Mouse (Mus musculus): ENCODE data around the gene Timm13. TPM values are rescaled to one million over a fixed set of nuclear protein-coding genes. Genes with fewer than 3 reads are reported as not detected.

Gene Timm13
- total RNA-seq, 2 experiments from 2014 or later, result 158 to 161 TPM

- DNase-seq (ENCODE audit: extremely low spot score in 1 of 2, low spot score in 2 of 2), result no peak
- intact Hi-C loops (cut with DNase I), result no loop called here
Observed at GRCm38 (mm10) chr10:80934136-80934985, 33.6 kb upstream of the Timm13 start.

GRCm38 (mm10) chr10:80933421-80933979, 32.7 kb upstream of the Timm13 start:
- no peak for DNase-seq (ENCODE audit: extremely low spot score in 1 of 2, low spot score in 2 of 2)
- intact Hi-C loops (cut with DNase I), result no loop called here

GRCm38 (mm10) chr10:80932700-80933420, 32.1 kb upstream of the Timm13 start:
- intact Hi-C loops (cut with DNase I), result no loop called here
- DNase-seq (ENCODE audit: extremely low spot score in 1 of 2, low spot score in 2 of 2), result no peak

GRCm38 (mm10) chr10:80932206-80932605, 31.4 kb upstream of the Timm13 start:
- intact Hi-C loops (cut with DNase I), result no loop called here
- peak in 1 of 2 experiments; percentile 68 for DNase-seq (ENCODE audit: extremely low spot score in 1 of 2, low spot score in 2 of 2)

- peak in 1 of 2 experiments; percentile 70 for DNase-seq (ENCODE audit: extremely low spot score in 1 of 2, low spot score in 2 of 2)
- intact Hi-C loops (cut with DNase I), result no loop called here
Observed at GRCm38 (mm10) chr10:80931695-80932094, 30.9 kb upstream of the Timm13 start.

- DNase-seq (ENCODE audit: extremely low spot score in 1 of 2, low spot score in 2 of 2), result no peak
- intact Hi-C loops (cut with DNase I), result no loop called here
Observed at GRCm38 (mm10) chr10:80931153-80931671, 30.4 kb upstream of the Timm13 start.

GRCm38 (mm10) chr10:80930361-80931152, 29.8 kb upstream of the Timm13 start:
- DNase-seq (ENCODE audit: extremely low spot score in 1 of 2, low spot score in 2 of 2), result peak in 1 of 2 experiments; percentile 73
- intact Hi-C loops (cut with DNase I), result no loop called here

- intact Hi-C loops (cut with DNase I), result loop anchor here (2.0 to 5.0 kb wide), 2 partner anchors 58 to 67 kb away; no protein-coding TSS in a partner anchor
Observed at GRCm38 (mm10) chr10:80929299-80930226, 28.8 kb upstream of the Timm13 start, which contains the start of gene Gadd45b. TSS of gene Gadd45b (plus strand) at chr10:80930073.

GRCm38 (mm10) chr10:80928586-80929298, 28.0 kb upstream of the Timm13 start:
- DNase-seq (ENCODE audit: extremely low spot score in 1 of 2, low spot score in 2 of 2), result peak; percentile 93 to 95
- intact Hi-C loops (cut with DNase I), result loop anchor here (2.0 to 5.0 kb wide), 2 partner anchors 59 to 68 kb away; no protein-coding TSS in a partner anchor

More at GRCm38 (mm10) chr10:80929299-80930226, 28.8 kb upstream of the Timm13 start, which contains the start of gene Gadd45b:
- DNase-seq (ENCODE audit: extremely low spot score in 1 of 2, low spot score in 2 of 2), result peak; percentile 99

- intact Hi-C loops (cut with DNase I), result loop anchor here (5.0 kb wide), 1 partner anchor 62 kb away; no protein-coding TSS in a partner anchor
- no peak for DNase-seq (ENCODE audit: extremely low spot score in 1 of 2, low spot score in 2 of 2)
Observed at GRCm38 (mm10) chr10:80925472-80925871, 24.7 kb upstream of the Timm13 start.

- intact Hi-C loops (cut with DNase I), result no loop called here
- peak in 1 of 2 experiments; percentile 69 for DNase-seq (ENCODE audit: extremely low spot score in 1 of 2, low spot score in 2 of 2)
Observed at GRCm38 (mm10) chr10:80921923-80922322, 21.2 kb upstream of the Timm13 start.

- peak; percentile 72 to 85 for DNase-seq (ENCODE audit: extremely low spot score in 1 of 2, low spot score in 2 of 2)
- intact Hi-C loops (cut with DNase I), result no loop called here
Observed at GRCm38 (mm10) chr10:80917779-80918434, 17.1 kb upstream of the Timm13 start, which contains the start of gene Lmnb2. TSS of gene Lmnb2 (minus strand) at chr10:80918245.

- intact Hi-C loops (cut with DNase I), result no loop called here
- no peak for DNase-seq (ENCODE audit: extremely low spot score in 1 of 2, low spot score in 2 of 2)
Observed at GRCm38 (mm10) chr10:80917336-80917778, 16.6 kb upstream of the Timm13 start.

- intact Hi-C loops (cut with DNase I), result no loop called here
- no peak for DNase-seq (ENCODE audit: extremely low spot score in 1 of 2, low spot score in 2 of 2)
Observed at GRCm38 (mm10) chr10:80915736-80916135, 15.0 kb upstream of the Timm13 start.

GRCm38 (mm10) chr10:80915260-80915659, 14.5 kb upstream of the Timm13 start:
- no peak for DNase-seq (ENCODE audit: extremely low spot score in 1 of 2, low spot score in 2 of 2)
- intact Hi-C loops (cut with DNase I), result no loop called here

GRCm38 (mm10) chr10:80914253-80914656, 13.5 kb upstream of the Timm13 start:
- intact Hi-C loops (cut with DNase I), result no loop called here

More at GRCm38 (mm10) chr10:80914253-80914656, 13.5 kb upstream of the Timm13 start:
- no peak for DNase-seq (ENCODE audit: extremely low spot score in 1 of 2, low spot score in 2 of 2)

All from left cerebral cortex, postnatal 10 days (tissue).